Mouse (Mus musculus) limb, embryonic 12.5 days (tissue): ENCODE data around the gene Rps17. TPM values are rescaled to one million over a fixed set of nuclear protein-coding genes. Genes with fewer than 3 reads are reported as not detected.

Experiments used
- ATAC-seq: fragments of 200-750 bp; cut with Nextera tagmentation; 2 replicates; pipeline ENCODE4 v1.8.0; 2017; ENCODE audit warnings: low read depth, moderate TSS enrichment; ENCODE audit not compliant: insufficient number of reproducible peaks, insufficient read depth, low FRiP score, low TSS enrichment
- H3K27ac ChIP-seq: fragments of 300-500 bp; sonication (generic); 2 replicates; pipeline ENCODE4 v1.5.1; 2016; ENCODE audit warnings: mild to moderate bottlenecking, moderate library complexity
- H3K27me3 ChIP-seq: fragments of 300-500 bp; sonication (generic); 2 replicates; pipeline ENCODE4 v1.6.1; 2016; ENCODE audit warnings: mild to moderate bottlenecking, moderate library complexity
- H3K36me3 ChIP-seq: fragments of 300-500 bp; sonication (generic); 2 replicates; pipeline ENCODE4 v1.6.1; 2016; ENCODE audit warnings: mild to moderate bottlenecking, moderate library complexity
- H3K4me1 ChIP-seq: fragments of 300-500 bp; sonication (generic); replicated peaks from 2 replicates; pipeline ENCODE4 v1.6.1; 2016
- H3K4me2 ChIP-seq: fragments of 300-500 bp; sonication (generic); 2 replicates; pipeline ENCODE4 v1.6.1; 2016; ENCODE audit warnings: mild to moderate bottlenecking, moderate library complexity
- H3K4me3 ChIP-seq: fragments of 300-500 bp; sonication (generic); replicated peaks from 2 replicates; pipeline ENCODE4 v1.5.1; 2016; ENCODE audit warnings: mild to moderate bottlenecking
- H3K9ac ChIP-seq: fragments of 300-500 bp; sonication (generic); replicated peaks from 2 replicates; pipeline ENCODE4 v1.6.1; 2016; ENCODE audit warnings: mild to moderate bottlenecking, moderate library complexity
- H3K9me3 ChIP-seq: fragments of 300-500 bp; sonication (generic); 2 replicates; pipeline ENCODE4 v1.6.1; 2016; ENCODE audit warnings: mild to moderate bottlenecking, moderate library complexity
- WGBS: fragments of 180-500 bp; shearing (Covaris S2); methylation state at CpG from one replicate; pipeline ENCODE4 v1.1.7; 2016; 5-methylcytosine and 5-hydroxymethylcytosine counted together
- polyA plus RNA-seq: library from polyadenylated mRNA; unstranded; fragments of >200 nt; fragmentation: Nextera tagmentation; extraction: Ambion mirVana; gene quantifications from 2 replicates; pipeline ENCODE4 v1.2.1, GENCODE M21; 2016

Gene Rps17
- polyA plus RNA-seq, 1 experiment from 2014 or later = 1,248 TPM

- Histone ChIP-seq H3K4me3 (no peak overlapping the region), H3K27ac (no peak overlapping the region), H3K4me1 (0 out of 2 replicates have a peak, but pooled peaks cover 3% of the 10 kb centered on the region), H3K27me3 (no peaks in the 10 kb centered on the region), H3K9me3 (no peaks in the 10 kb centered on the region), H3K9ac (no peak overlapping the region), H3K4me2 (no peak overlapping the region), H3K36me3 (peaks cover 68% of the 10 kb centered on the region)
- 84% methylated on average over 7 of the region's 7 CpGs for WGBS
- no peak for ATAC-seq
Observed at GRCm38 (mm10) chr7:81331851-81332250, 13.2 kb downstream of the Rps17 start.

- no peak for ATAC-seq
- Histone ChIP-seq H3K9me3 (no peaks in the 10 kb centered on the region), H3K4me1 (0 out of 2 replicates have a peak, but pooled peaks cover 3% of the 10 kb centered on the region), H3K36me3 (peaks cover 60% of the 10 kb centered on the region), H3K4me3 (no peak overlapping the region), H3K4me2 (no peak overlapping the region), H3K9ac (no peak overlapping the region), H3K27ac (no peak overlapping the region), H3K27me3 (no peaks in the 10 kb centered on the region)
- 11% methylated on average over 3 of the region's 3 CpGs for WGBS
Observed at GRCm38 (mm10) chr7:81330767-81331166, 14.3 kb downstream of the Rps17 start.

- H3K4me1 ChIP-seq = 0 out of 2 replicates have a peak, but pooled peaks cover 3% of the 10 kb centered on the region
- H3K9me3 ChIP-seq = no peaks in the 10 kb centered on the region
- H3K4me2 ChIP-seq = no peak overlapping the region
- H3K27me3 ChIP-seq = no peaks in the 10 kb centered on the region
- no peak for ATAC-seq
- H3K27ac ChIP-seq = no peak overlapping the region
- no peak overlapping the region for H3K4me3 ChIP-seq
- H3K9ac ChIP-seq = no peak overlapping the region
- WGBS = 81% methylated on average over 10 of the region's 10 CpGs
- peaks cover 42% of the 10 kb centered on the region; the same call in 1 of the 2 replicates for H3K36me3 ChIP-seq
Observed at GRCm38 (mm10) chr7:81327661-81328060, 17.4 kb downstream of the Rps17 start.

- H3K4me3 ChIP-seq = no peak overlapping the region
- no peak overlapping the region for H3K27ac ChIP-seq
- H3K36me3 ChIP-seq = peaks cover 36% of the 10 kb centered on the region; the same call in 1 of the 2 replicates
- no peak overlapping the region for H3K9ac ChIP-seq
- ATAC-seq = no peak
- H3K4me2 ChIP-seq = no peak overlapping the region
- no peaks in the 10 kb centered on the region for H3K27me3 ChIP-seq
- 0 out of 2 replicates have a peak, but pooled peaks cover 3% of the 10 kb centered on the region for H3K4me1 ChIP-seq
- WGBS = 85% methylated on average over 6 of the region's 6 CpGs
- no peaks in the 10 kb centered on the region for H3K9me3 ChIP-seq
Observed at GRCm38 (mm10) chr7:81326859-81327258, 18.2 kb downstream of the Rps17 start.

- Histone ChIP-seq H3K4me1 (0 out of 2 replicates have a peak, but pooled peaks cover 2% of the 10 kb centered on the region), H3K36me3 (peaks cover 33% of the 10 kb centered on the region; the same call in 1 of the 2 replicates), H3K4me2 (no peak overlapping the region), H3K27ac (no peak overlapping the region), H3K9me3 (no peaks in the 10 kb centered on the region), H3K4me3 (no peak overlapping the region), H3K9ac (no peak overlapping the region), H3K27me3 (no peaks in the 10 kb centered on the region)
- ATAC-seq = no peak
- 91% methylated on average over 12 of the region's 12 CpGs for WGBS
Observed at GRCm38 (mm10) chr7:81326043-81326442, 19.0 kb downstream of the Rps17 start.

GRCm38 (mm10) chr7:81321776-81322175, 23.3 kb downstream of the Rps17 start:
- 82% methylated on average over 5 of the region's 5 CpGs for whole genome bisulfite sequencing
- no peaks in the 10 kb centered on the region for H3K9me3 ChIP-seq
- H3K4me2 ChIP-seq = no peak overlapping the region
- no peak for ATAC-seq
- H3K36me3 ChIP-seq = peaks cover 2% of the 10 kb centered on the region; the same call in 1 of the 2 replicates
- no peak overlapping the region for H3K27ac ChIP-seq
- 0 out of 2 replicates have a peak, but pooled peaks cover 12% of the 10 kb centered on the region for H3K4me1 ChIP-seq
- H3K9ac ChIP-seq = no peak overlapping the region
- no peak overlapping the region for H3K4me3 ChIP-seq
- no peaks in the 10 kb centered on the region for H3K27me3 ChIP-seq

- no peak overlapping the region for H3K27ac ChIP-seq
- WGBS = 73% methylated on average over 6 of the region's 6 CpGs
- no peak for ATAC-seq
Observed at GRCm38 (mm10) chr7:81319749-81320148, 25.3 kb downstream of the Rps17 start.

GRCm38 (mm10) chr7:81315583-81315982, 29.5 kb downstream of the Rps17 start:
- no peak overlapping the region for H3K9ac ChIP-seq
- no peak overlapping the region for H3K4me2 ChIP-seq
- H3K4me1 ChIP-seq = 0 out of 2 replicates have a peak, but pooled peaks cover 5% of the 10 kb centered on the region
- H3K9me3 ChIP-seq = no peaks in the 10 kb centered on the region
- H3K27ac ChIP-seq = no peak overlapping the region
- 72% methylated on average over 8 of the region's 8 CpGs for WGBS
- no peaks in the 10 kb centered on the region for H3K36me3 ChIP-seq
- ATAC-seq = no peak
- H3K27me3 ChIP-seq = no peaks in the 10 kb centered on the region
- no peak overlapping the region for H3K4me3 ChIP-seq

More at GRCm38 (mm10) chr7:81319749-81320148, 25.3 kb downstream of the Rps17 start:
- Histone ChIP-seq H3K9me3 (no peaks in the 10 kb centered on the region), H3K36me3 (no peaks in the 10 kb centered on the region; the same call in 1 of the 2 replicates), H3K4me3 (no peak overlapping the region), H3K4me2 (no peak overlapping the region), H3K27me3 (no peaks in the 10 kb centered on the region), H3K9ac (no peak overlapping the region), H3K4me1 (0 out of 2 replicates have a peak, but pooled peaks cover 12% of the 10 kb centered on the region)

GRCm38 (mm10) chr7:81311581-81311980, 33.5 kb downstream of the Rps17 start:
- H3K36me3 ChIP-seq = no peaks in the 10 kb centered on the region
- H3K9me3 ChIP-seq = no peaks in the 10 kb centered on the region
- no peaks in the 10 kb centered on the region for H3K27me3 ChIP-seq
- no peak for ATAC-seq
- H3K4me1 ChIP-seq = no peaks in the 10 kb centered on the region
- H3K4me2 ChIP-seq = no peak overlapping the region
- no peak overlapping the region for H3K27ac ChIP-seq
- no peak overlapping the region for H3K4me3 ChIP-seq
- H3K9ac ChIP-seq = no peak overlapping the region

GRCm38 (mm10) chr7:81311130-81311529, 33.9 kb downstream of the Rps17 start:
- no peak overlapping the region for H3K4me3 ChIP-seq
- WGBS = 91% methylated on average over 1 of the region's 1 CpGs

GRCm38 (mm10) chr7:81309247-81309646, 35.8 kb downstream of the Rps17 start:
- Histone ChIP-seq H3K4me3 (no peak overlapping the region), H3K4me2 (no peak overlapping the region), H3K27ac (no peak overlapping the region), H3K27me3 (no peaks in the 10 kb centered on the region), H3K36me3 (no peaks in the 10 kb centered on the region), H3K9ac (no peak overlapping the region), H3K9me3 (no peaks in the 10 kb centered on the region), H3K4me1 (no peaks in the 10 kb centered on the region)
- 91% methylated on average over 6 of the region's 6 CpGs for WGBS
- no peak for ATAC-seq

More at GRCm38 (mm10) chr7:81311130-81311529, 33.9 kb downstream of the Rps17 start:
- Histone ChIP-seq H3K9ac (no peak overlapping the region), H3K27ac (no peak overlapping the region), H3K36me3 (no peaks in the 10 kb centered on the region), H3K4me1 (no peaks in the 10 kb centered on the region), H3K27me3 (no peaks in the 10 kb centered on the region), H3K4me2 (no peak overlapping the region), H3K9me3 (no peaks in the 10 kb centered on the region)
- ATAC-seq = no peak

GRCm38 (mm10) chr7:81307735-81308134, 37.3 kb downstream of the Rps17 start:
- Histone ChIP-seq H3K4me3 (no peak overlapping the region), H3K27ac (no peak overlapping the region), H3K27me3 (no peaks in the 10 kb centered on the region), H3K36me3 (no peaks in the 10 kb centered on the region), H3K9me3 (no peaks in the 10 kb centered on the region), H3K4me1 (no peaks in the 10 kb centered on the region), H3K4me2 (no peak overlapping the region), H3K9ac (no peak overlapping the region)
- 75% methylated on average over 8 of the region's 8 CpGs for WGBS
- no peak for ATAC-seq
